Mouse (Mus musculus): Measurements from ENCODE around the gene Dlx6. TPM values are rescaled to one million over a fixed set of nuclear protein-coding genes. Genes with fewer than 3 reads are reported as not detected.

Gene Dlx6
- polyA plus RNA-seq, 1 experiment = not detected

GRCm38 (mm10) chr6:6877346-6877910 lies 14.3 kb downstream of the Dlx6 start:
- no peak overlapping the region for H3K4me3 ChIP-seq (ENCODE audit: low read depth, low read length)
- peaks cover 2% of the 10 kb centered on the region for H3K4me1 ChIP-seq (ENCODE audit: control insufficient read depth, insufficient read depth, insufficient read length, low read length)
- no peak overlapping the region for H3K27ac ChIP-seq (ENCODE audit: insufficient read depth, low read depth, low read length)
- 12% methylated on average over 5 of the region's 5 CpGs for WGBS
- peaks cover 83% of the 10 kb centered on the region for H3K27me3 ChIP-seq (ENCODE audit: control insufficient read depth, insufficient read depth, low read length)
- TF ChIP-seq POLR2A (IDR thresholded peaks at IDR 0.05; ENCODE audit: low read depth, low read length) (no peak), CTCF (IDR thresholded peaks at IDR 0.05; ENCODE audit: extremely low read depth, insufficient read length, insufficient replicate concordance, low read depth, low read length) (no peak)
- H3K36me3 ChIP-seq (ENCODE audit: control insufficient read depth, insufficient read depth, low read length) = no peaks in the 10 kb centered on the region

- no peaks in the 10 kb centered on the region for H3K36me3 ChIP-seq (ENCODE audit: control insufficient read depth, insufficient read depth, low read length)
- TF ChIP-seq CTCF (IDR thresholded peaks at IDR 0.05; ENCODE audit: extremely low read depth, insufficient read length, insufficient replicate concordance, low read depth, low read length) = no peak
- no peak for TF ChIP-seq POLR2A (IDR thresholded peaks at IDR 0.05; ENCODE audit: low read depth, low read length)
- H3K4me1 ChIP-seq (ENCODE audit: control insufficient read depth, insufficient read depth, insufficient read length, low read length) = peaks cover 2% of the 10 kb centered on the region
- H3K27me3 ChIP-seq (ENCODE audit: control insufficient read depth, insufficient read depth, low read length) = peaks cover 81% of the 10 kb centered on the region
- 7% methylated on average over 34 of the region's 34 CpGs for WGBS
- no peak overlapping the region for H3K27ac ChIP-seq (ENCODE audit: insufficient read depth, low read depth, low read length)
- H3K4me3 ChIP-seq (ENCODE audit: low read depth, low read length) = no peak overlapping the region
Measured at GRCm38 (mm10) chr6:6877981-6878840, 15.1 kb downstream of the Dlx6 start.

GRCm38 (mm10) chr6:6878841-6879291 lies 15.7 kb downstream of the Dlx6 start:
- H3K4me3 ChIP-seq (ENCODE audit: low read depth, low read length) = no peak overlapping the region
- peaks cover 80% of the 10 kb centered on the region for H3K27me3 ChIP-seq (ENCODE audit: control insufficient read depth, insufficient read depth, low read length)
- TF ChIP-seq CTCF (IDR thresholded peaks at IDR 0.05; ENCODE audit: extremely low read depth, insufficient read length, insufficient replicate concordance, low read depth, low read length) (no peak), POLR2A (IDR thresholded peaks at IDR 0.05; ENCODE audit: low read depth, low read length) (no peak)
- WGBS = 5% methylated on average over 14 of the region's 14 CpGs
- H3K27ac ChIP-seq (ENCODE audit: insufficient read depth, low read depth, low read length) = no peak overlapping the region
- H3K4me1 ChIP-seq (ENCODE audit: control insufficient read depth, insufficient read depth, insufficient read length, low read length) = peaks cover 2% of the 10 kb centered on the region
- no peaks in the 10 kb centered on the region for H3K36me3 ChIP-seq (ENCODE audit: control insufficient read depth, insufficient read depth, low read length)

- peaks cover 2% of the 10 kb centered on the region for H3K4me1 ChIP-seq (ENCODE audit: control insufficient read depth, insufficient read depth, insufficient read length, low read length)
- TF ChIP-seq POLR2A (IDR thresholded peaks at IDR 0.05; ENCODE audit: low read depth, low read length) (no peak), CTCF (IDR thresholded peaks at IDR 0.05; ENCODE audit: extremely low read depth, insufficient read length, insufficient replicate concordance, low read depth, low read length) (no peak)
- H3K27me3 ChIP-seq (ENCODE audit: control insufficient read depth, insufficient read depth, low read length) = peaks cover 73% of the 10 kb centered on the region
- 5% methylated on average over 44 of the region's 44 CpGs for WGBS
- no peaks in the 10 kb centered on the region for H3K36me3 ChIP-seq (ENCODE audit: control insufficient read depth, insufficient read depth, low read length)
- H3K4me3 ChIP-seq (ENCODE audit: low read depth, low read length) = no peak overlapping the region
- no peak overlapping the region for H3K27ac ChIP-seq (ENCODE audit: insufficient read depth, low read depth, low read length)
Measured at GRCm38 (mm10) chr6:6879371-6880325, 16.5 kb downstream of the Dlx6 start.

- 5% methylated on average over 24 of the region's 24 CpGs for WGBS
- H3K27me3 ChIP-seq (ENCODE audit: control insufficient read depth, insufficient read depth, low read length) = peaks cover 65% of the 10 kb centered on the region
- TF ChIP-seq CTCF (IDR thresholded peaks at IDR 0.05; ENCODE audit: extremely low read depth, insufficient read length, insufficient replicate concordance, low read depth, low read length) (no peak), POLR2A (IDR thresholded peaks at IDR 0.05; ENCODE audit: low read depth, low read length) (no peak)
- H3K36me3 ChIP-seq (ENCODE audit: control insufficient read depth, insufficient read depth, low read length) = no peaks in the 10 kb centered on the region
- H3K4me3 ChIP-seq (ENCODE audit: low read depth, low read length) = no peak overlapping the region
- H3K4me1 ChIP-seq (ENCODE audit: control insufficient read depth, insufficient read depth, insufficient read length, low read length) = peaks cover 2% of the 10 kb centered on the region
- no peak overlapping the region for H3K27ac ChIP-seq (ENCODE audit: insufficient read depth, low read depth, low read length)
Measured at GRCm38 (mm10) chr6:6880361-6881114, 17.4 kb downstream of the Dlx6 start.

GRCm38 (mm10) chr6:6881115-6881637 lies 18.0 kb downstream of the Dlx6 start:
- Histone ChIP-seq H3K27me3 (ENCODE audit: control insufficient read depth, insufficient read depth, low read length) (peaks cover 59% of the 10 kb centered on the region), H3K4me3 (ENCODE audit: low read depth, low read length) (peak overlapping the region; percentile 32; the same call in 1 of the 2 replicates)

More at GRCm38 (mm10) chr6:6881115-6881637, 18.0 kb downstream of the Dlx6 start:
- Histone ChIP-seq H3K4me1 (ENCODE audit: control insufficient read depth, insufficient read depth, insufficient read length, low read length) (peaks cover 2% of the 10 kb centered on the region), H3K36me3 (ENCODE audit: control insufficient read depth, insufficient read depth, low read length) (no peaks in the 10 kb centered on the region), H3K27ac (ENCODE audit: insufficient read depth, low read depth, low read length) (no peak overlapping the region)
- TF ChIP-seq CTCF (IDR thresholded peaks at IDR 0.05; ENCODE audit: extremely low read depth, insufficient read length, insufficient replicate concordance, low read depth, low read length) (no peak), POLR2A (IDR thresholded peaks at IDR 0.05; ENCODE audit: low read depth, low read length) (no peak)
- 2% methylated on average over 30 of the region's 30 CpGs for WGBS

Measured in small intestine, adult 2 months (tissue).